Mouse (Mus musculus): ENCODE data around the gene Acad10.

Acad10 gene

GRCm38 (mm10) chr5:121595758-121596157 lies 64.6 kb downstream of the Acad10 start:
- no peak for DNase-seq

- no peak for DNase-seq
Observed at GRCm38 (mm10) chr5:121594714-121595313, 65.5 kb downstream of the Acad10 start.

GRCm38 (mm10) chr5:121593451-121594401 lies 66.6 kb downstream of the Acad10 start, which contains the start of gene Aldh2:
Gene Aldh2, minus strand, starts transcription at chr5:121593824.
- DNase-seq = peak; percentile 73 to 79

- DNase-seq = no peak
Observed at GRCm38 (mm10) chr5:121592816-121593407, 67.4 kb downstream of the Acad10 start.

GRCm38 (mm10) chr5:121592064-121592815 lies 68.1 kb downstream of the Acad10 start:
- DNase-seq = no peak

- no peak for DNase-seq
Observed at GRCm38 (mm10) chr5:121591417-121592063, 68.8 kb downstream of the Acad10 start.

GRCm38 (mm10) chr5:121589928-121590327 lies 70.4 kb downstream of the Acad10 start:
- no peak for DNase-seq

GRCm38 (mm10) chr5:121586400-121587039 lies 73.8 kb downstream of the Acad10 start:
- DNase-seq = peak in 1 of 2 experiments; percentile 27

GRCm38 (mm10) chr5:121585699-121586098 lies 74.6 kb downstream of the Acad10 start:
- DNase-seq = no peak

- no peak for DNase-seq
Observed at GRCm38 (mm10) chr5:121585005-121585404, 75.3 kb downstream of the Acad10 start.

GRCm38 (mm10) chr5:121583765-121584501 lies 76.4 kb downstream of the Acad10 start:
- DNase-seq = peak; percentile 30 to 36

- no peak for DNase-seq
Observed at GRCm38 (mm10) chr5:121581945-121582344, 78.4 kb downstream of the Acad10 start.

- no peak for DNase-seq
Observed at GRCm38 (mm10) chr5:121576927-121577488, 83.3 kb downstream of the Acad10 start.

GRCm38 (mm10) chr5:121575867-121576266 lies 84.4 kb downstream of the Acad10 start:
- DNase-seq = no peak

GRCm38 (mm10) chr5:121574145-121574544 lies 86.2 kb downstream of the Acad10 start:
- DNase-seq = peak; percentile 16 to 61

Data from thymus, adult 18-20 months (tissue).